8 mouse cellular contexts compared by ENCODE assay signal in the genomic region with DNA sequence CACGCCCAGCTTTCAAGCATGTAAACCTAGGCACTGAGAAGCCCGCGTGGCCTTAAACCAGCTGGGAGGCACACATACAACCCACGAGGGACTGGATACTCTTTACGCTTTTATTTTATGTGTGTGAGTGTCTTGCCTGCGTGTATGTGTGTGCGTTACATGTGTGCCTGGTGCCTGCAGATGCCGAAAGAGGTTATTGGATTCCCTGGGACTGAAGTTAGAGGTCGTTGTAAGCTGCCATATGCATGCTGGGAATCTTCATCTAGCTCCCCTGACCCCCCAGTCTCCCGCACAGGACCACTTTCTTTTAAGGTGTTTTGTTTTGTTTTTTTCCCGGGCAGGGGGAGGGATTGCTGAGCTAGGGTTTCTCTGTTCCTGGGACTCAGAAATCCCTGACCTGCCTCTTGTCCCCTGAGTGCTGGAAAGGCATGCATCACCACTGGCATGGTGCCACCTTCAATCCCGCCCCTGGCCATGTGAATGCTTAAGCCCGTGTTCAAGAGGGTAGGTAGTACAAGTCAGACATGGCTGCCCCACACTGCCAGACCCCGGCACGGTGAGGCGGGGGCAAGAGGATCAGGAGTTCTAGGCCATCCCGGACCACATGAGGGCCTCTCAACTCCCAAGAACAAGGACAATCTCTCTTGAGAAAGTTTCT. TPM values are rescaled to one million over a fixed set of nuclear protein-coding genes. Genes with fewer than 3 reads are reported as not detected.
DNase-seq lines count a peak whose midpoint lies in the region; ATAC-seq lines count a peak whose summit lies in the region.

No protein-coding gene starts in this region.

- intact Hi-C loops in heart, postnatal 36 days (cut with DNase I), result no loop called here

- no peaks in the 10 kb centered on the region for H3K9me3 ChIP-seq in limb, embryonic 12.5 days
- H3K9me3 ChIP-seq in midbrain, embryonic 16.5 days (replicated peaks; ENCODE audit: control insufficient read depth, low read length, poor library complexity, severe bottlenecking), result no peaks in the 10 kb centered on the region

- H3K4me2 ChIP-seq in limb, embryonic 12.5 days, result peak overlapping the region; percentile 100
- H3K4me2 ChIP-seq in midbrain, embryonic 16.5 days (ENCODE audit: low read length), result peak overlapping the region; percentile 99

- peak overlapping the region; percentile 49 for H3K9ac ChIP-seq in limb, embryonic 12.5 days (replicated peaks)
- no peak overlapping the region; the same call in 1 of the 2 replicates for H3K9ac ChIP-seq in midbrain, embryonic 16.5 days (ENCODE audit: low read depth, low read length)

- peak; percentile 96 for DNase-seq in heart, adult 11 months
- DNase-seq in heart, adult 8-10 months (ENCODE audit: low spot score), result no peak
- peak; percentile 47 to 52 for DNase-seq in heart, postnatal 36 days
- no peak for DNase-seq in layer of hippocampus, postnatal 25 days (ENCODE audit: extremely low spot score in 1 of 2, low spot score in 1 of 2)

- H3K36me3 ChIP-seq in limb, embryonic 12.5 days, result peaks cover 26% of the 10 kb centered on the region
- H3K36me3 ChIP-seq in midbrain, embryonic 16.5 days (ENCODE audit: control insufficient read depth, insufficient read depth, low read length), result no peaks in the 10 kb centered on the region

- peak; percentile 37 for ATAC-seq in erythroblast, adult 5-6 weeks (replicated peaks; ENCODE audit: low FRiP score, poor library complexity, severe bottlenecking)
- ATAC-seq in limb, embryonic 12.5 days (ENCODE audit: insufficient number of reproducible peaks, insufficient read depth, low FRiP score, low TSS enrichment, low read depth), result no peak
- ATAC-seq in midbrain, embryonic 16.5 days, result no peak
- ATAC-seq in megakaryocyte progenitor cell, adult 5-6 weeks (replicated peaks; ENCODE audit: poor library complexity), result no peak

- no peaks in the 10 kb centered on the region for H3K27me3 ChIP-seq in limb, embryonic 12.5 days
- no peaks in the 10 kb centered on the region for H3K27me3 ChIP-seq in midbrain, embryonic 16.5 days (ENCODE audit: control insufficient read depth, insufficient read depth, low read depth, low read length)

- peak overlapping the region; percentile 80 for H3K4me3 ChIP-seq in limb, embryonic 12.5 days (replicated peaks)
- no peak overlapping the region for H3K4me3 ChIP-seq in midbrain, embryonic 16.5 days (ENCODE audit: low read depth, low read length)

- peak overlapping the region; percentile 66 for H3K27ac ChIP-seq in limb, embryonic 12.5 days
- no peak overlapping the region for H3K27ac ChIP-seq in midbrain, embryonic 16.5 days (ENCODE audit: low read length)

- 37% methylated on average over 17 of the region's 17 CpGs for WGBS in limb, embryonic 12.5 days
- WGBS in midbrain, embryonic 16.5 days, result 41% methylated on average over 17 of the region's 17 CpGs

- peaks cover 34% of the 10 kb centered on the region for H3K4me1 ChIP-seq in limb, embryonic 12.5 days (replicated peaks)
- H3K4me1 ChIP-seq in midbrain, embryonic 16.5 days (ENCODE audit: control insufficient read depth, insufficient read depth, low read length), result peaks cover 13% of the 10 kb centered on the region; the same call in 1 of the 2 replicates

RNA-seq across cellular contexts. Expression of gene Slc1a5, which starts 2.7 kb away (rescaled TPM):
- 10 to 100 TPM; 14.5 to 21.7 (median 17.7) TPM for total RNA-seq in heart, adult 8-10 months (2022)
- total RNA-seq in erythroblast, adult 5-6 weeks (2015; ENCODE audit: low replicate concordance), result 655 and 701 TPM in 2 replicates
- total RNA-seq in erythroblast, adult 5-6 weeks (2017; ENCODE audit: low replicate concordance), result 713 and 810 TPM in 2 replicates
- 10 to 100 TPM; 21.3 to 22.8 TPM for total RNA-seq in heart, postnatal 36 days (2021)
- polyA plus RNA-seq in limb, embryonic 12.5 days (2016; fragmentation: Nextera tagmentation; extraction: Ambion mirVana), result 43.7 and 48.7 TPM in 2 replicates
- polyA plus RNA-seq in midbrain, embryonic 16.5 days (2015; fragmentation: Nextera tagmentation; extraction: Ambion mirVana), result 10.1 and 10.7 TPM in 2 replicates
- total RNA-seq in megakaryocyte progenitor cell, adult 5-6 weeks (2015), result 73.2 and 79.5 TPM in 2 replicates
- 39.1 and 48.3 TPM in 2 replicates for total RNA-seq in megakaryocyte progenitor cell, adult 5-6 weeks (2017)
- 1 to 10 TPM; 2.4 to 3.5 TPM for total RNA-seq in layer of hippocampus, postnatal 25 days (2021)

RNA-seq across cellular contexts. Expression of gene Strn4, which starts 31.8 kb away (rescaled TPM):
- total RNA-seq in heart, adult 8-10 months (2022), result 10 to 100 TPM; 47.9 to 61.2 (median 49.1) TPM
- total RNA-seq in erythroblast, adult 5-6 weeks (2015; ENCODE audit: low replicate concordance), result 21.5 and 22.4 TPM in 2 replicates
- 34.3 and 69.7 TPM in 2 replicates for total RNA-seq in erythroblast, adult 5-6 weeks (2017; ENCODE audit: low replicate concordance)
- 10 to 100 TPM; 54.1 to 61.3 TPM for total RNA-seq in heart, postnatal 36 days (2021)
- polyA plus RNA-seq in limb, embryonic 12.5 days (2016; fragmentation: Nextera tagmentation; extraction: Ambion mirVana), result 148 and 155 TPM in 2 replicates
- polyA plus RNA-seq in midbrain, embryonic 16.5 days (2015; fragmentation: Nextera tagmentation; extraction: Ambion mirVana), result 185 and 199 TPM in 2 replicates
- 28.2 and 39.0 TPM in 2 replicates for total RNA-seq in megakaryocyte progenitor cell, adult 5-6 weeks (2015)
- total RNA-seq in megakaryocyte progenitor cell, adult 5-6 weeks (2017), result 40.0 and 43.5 TPM in 2 replicates
- 100 to 1,000 TPM; 322 to 327 TPM for total RNA-seq in layer of hippocampus, postnatal 25 days (2021)

RNA-seq across cellular contexts. Expression of gene Fkrp, which starts 32.6 kb away (rescaled TPM):
- 10 to 100 TPM; 47.3 to 56.4 (median 53.0) TPM for total RNA-seq in heart, adult 8-10 months (2022)
- 2.5 and 4.2 TPM in 2 replicates for total RNA-seq in erythroblast, adult 5-6 weeks (2015; ENCODE audit: low replicate concordance)
- 3.1 and 8.0 TPM in 2 replicates for total RNA-seq in erythroblast, adult 5-6 weeks (2017; ENCODE audit: low replicate concordance)
- total RNA-seq in heart, postnatal 36 days (2021), result 10 to 100 TPM; 47.2 to 49.1 TPM
- polyA plus RNA-seq in limb, embryonic 12.5 days (2016; fragmentation: Nextera tagmentation; extraction: Ambion mirVana), result 33.1 and 34.8 TPM in 2 replicates
- polyA plus RNA-seq in midbrain, embryonic 16.5 days (2015; fragmentation: Nextera tagmentation; extraction: Ambion mirVana), result 52.1 and 53.8 TPM in 2 replicates
- total RNA-seq in megakaryocyte progenitor cell, adult 5-6 weeks (2015), result 11.5 and 13.1 TPM in 2 replicates
- 9.8 and 14.3 TPM in 2 replicates for total RNA-seq in megakaryocyte progenitor cell, adult 5-6 weeks (2017)
- total RNA-seq in layer of hippocampus, postnatal 25 days (2021), result 10 to 100 TPM; 46.7 to 47.7 TPM

RNA-seq across cellular contexts. Expression of gene Ap2s1, which starts 45.7 kb away (rescaled TPM):
- total RNA-seq in heart, adult 8-10 months (2022), result 10 to 100 TPM; 65.2 to 74.9 (median 70.8) TPM
- 46.5 and 57.5 TPM in 2 replicates for total RNA-seq in erythroblast, adult 5-6 weeks (2015; ENCODE audit: low replicate concordance)
- 19.8 and 25.9 TPM in 2 replicates for total RNA-seq in erythroblast, adult 5-6 weeks (2017; ENCODE audit: low replicate concordance)
- 10 to 100 TPM; 80.0 to 81.8 TPM for total RNA-seq in heart, postnatal 36 days (2021)
- 239 and 245 TPM in 2 replicates for polyA plus RNA-seq in limb, embryonic 12.5 days (2016; fragmentation: Nextera tagmentation; extraction: Ambion mirVana)
- 437 and 461 TPM in 2 replicates for polyA plus RNA-seq in midbrain, embryonic 16.5 days (2015; fragmentation: Nextera tagmentation; extraction: Ambion mirVana)
- total RNA-seq in megakaryocyte progenitor cell, adult 5-6 weeks (2015), result 162 and 164 TPM in 2 replicates
- 73.9 and 88.7 TPM in 2 replicates for total RNA-seq in megakaryocyte progenitor cell, adult 5-6 weeks (2017)
- 100 to 1,000 TPM; 278 to 315 TPM for total RNA-seq in layer of hippocampus, postnatal 25 days (2021)

RNA-seq across cellular contexts. Expression of gene Prkd2, which starts 58.8 kb away (rescaled TPM):
- 10 to 100 TPM; 13.1 to 16.7 (median 14.8) TPM for total RNA-seq in heart, adult 8-10 months (2022)
- total RNA-seq in erythroblast, adult 5-6 weeks (2015; ENCODE audit: low replicate concordance), result 4.6 and 18.8 TPM in 2 replicates
- total RNA-seq in erythroblast, adult 5-6 weeks (2017; ENCODE audit: low replicate concordance), result 2.5 and 5.1 TPM in 2 replicates
- total RNA-seq in heart, postnatal 36 days (2021), result 10 to 100 TPM; 17.8 to 19.3 TPM
- polyA plus RNA-seq in limb, embryonic 12.5 days (2016; fragmentation: Nextera tagmentation; extraction: Ambion mirVana), result 16.0 and 16.2 TPM in 2 replicates
- 6.0 and 6.9 TPM in 2 replicates for polyA plus RNA-seq in midbrain, embryonic 16.5 days (2015; fragmentation: Nextera tagmentation; extraction: Ambion mirVana)
- total RNA-seq in megakaryocyte progenitor cell, adult 5-6 weeks (2015), result 6.2 and 8.8 TPM in 2 replicates
- 6.0 and 8.8 TPM in 2 replicates for total RNA-seq in megakaryocyte progenitor cell, adult 5-6 weeks (2017)
- total RNA-seq in layer of hippocampus, postnatal 25 days (2021), result 1 to 10 TPM; 5.2 to 6.9 TPM

Comparison
In these comparisons a context has a peak if more than half of its experiments do, and no peak if none do; other contexts are left out.
1. DNase-seq: peak in heart, adult 11 months (single experiment) and heart, postnatal 36 days (2 of 2); none in heart, adult 8-10 months (single experiment) and layer of hippocampus, postnatal 25 days (0 of 2).
2. RNA of gene Slc1a5, which starts 2.7 kb away (total RNA-seq): 655 to 810 TPM in erythroblast, adult 5-6 weeks; 39.1 to 79.5 TPM in megakaryocyte progenitor cell, adult 5-6 weeks, 21.3 to 22.8 TPM in heart, postnatal 36 days, 14.5 to 21.7 TPM in heart, adult 8-10 months and 2.4 to 3.5 TPM in layer of hippocampus, postnatal 25 days; every median in the first group is over 4 times any median in the second.
3. RNA of gene Strn4, which starts 31.8 kb away (total RNA-seq): 322 to 327 TPM in layer of hippocampus, postnatal 25 days; 54.1 to 61.3 TPM in heart, postnatal 36 days, 47.9 to 61.2 TPM in heart, adult 8-10 months, 28.2 to 43.5 TPM in megakaryocyte progenitor cell, adult 5-6 weeks and 21.5 to 69.7 TPM in erythroblast, adult 5-6 weeks; every median in the first group is over 4 times any median in the second.